Mouse (Mus musculus): ENCODE measurements around the gene Armc2. TPM values are rescaled to one million over a fixed set of nuclear protein-coding genes. Genes with fewer than 3 reads are reported as not detected.

Armc2 gene
- total and polyA plus RNA-seq, 2 experiments from 2014 or later = 9.1 to 11.7 TPM

DNA sequence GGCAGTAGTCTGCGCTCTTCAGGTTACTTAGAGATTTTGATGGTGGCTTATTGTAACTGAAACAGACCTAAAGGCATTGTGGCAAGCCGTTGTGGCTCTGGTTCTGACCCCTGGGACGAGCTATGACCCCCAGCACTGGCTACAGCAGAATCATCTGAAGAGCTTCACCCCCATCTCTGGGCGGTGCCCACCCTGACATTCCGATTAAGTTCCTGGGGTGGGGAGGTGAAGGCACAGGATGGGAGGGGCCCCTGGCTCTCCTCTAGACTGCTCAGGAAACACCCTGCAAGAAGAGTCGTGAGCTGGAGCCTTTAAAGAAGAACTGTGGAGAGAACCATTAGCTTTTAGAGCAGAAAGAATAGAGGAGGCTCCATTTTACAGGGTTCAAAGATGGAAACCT lies 6.2 kb upstream of the Armc2 start:
- no peaks in the 10 kb centered on the region for H3K27me3 ChIP-seq (ENCODE audit: insufficient read depth, low read length)
- no peak for TF ChIP-seq CTCF (IDR thresholded peaks at IDR 0.05; ENCODE audit: low read depth)
- H3K9me3 ChIP-seq (ENCODE audit: low read length) = no peaks in the 10 kb centered on the region
- H3K27ac ChIP-seq = no peak overlapping the region
- H3K9ac ChIP-seq (replicated peaks; ENCODE audit: low read length) = no peak overlapping the region
- ATAC-seq = no peak
- 74% methylated on average over 6 of the region's 6 CpGs for WGBS
- H3K4me1 ChIP-seq (ENCODE audit: insufficient read depth, low read length) = no peaks in the 10 kb centered on the region
- H3K36me3 ChIP-seq (ENCODE audit: insufficient read depth, low read length) = no peaks in the 10 kb centered on the region
- H3K4me3 ChIP-seq (ENCODE audit: low read length) = no peak overlapping the region
- no peak overlapping the region for H3K4me2 ChIP-seq (ENCODE audit: low read depth, low read length)
- DNase-seq (ENCODE audit: low spot score) = no peak

DNA sequence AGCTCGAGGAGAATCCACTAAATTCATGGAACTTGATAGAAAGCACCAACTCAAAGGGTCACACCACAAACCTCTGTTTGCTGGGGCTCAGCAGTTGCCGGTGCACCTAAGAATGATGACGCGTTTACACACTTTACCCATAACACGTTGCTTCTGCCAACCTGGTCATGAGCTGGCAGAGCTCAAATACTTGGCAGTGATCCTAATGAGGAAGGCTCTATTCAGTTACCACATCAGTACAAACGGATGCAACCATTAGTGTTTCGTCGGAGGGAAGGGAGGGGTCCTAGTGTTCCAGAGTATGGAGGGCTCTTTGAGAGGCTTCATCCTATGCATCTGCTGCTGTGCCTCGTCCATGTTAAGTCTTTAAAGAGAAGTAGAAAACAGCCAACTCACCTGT lies 3.3 kb upstream of the Armc2 start:
- Histone ChIP-seq H3K27ac (no peak overlapping the region), H3K36me3 (ENCODE audit: insufficient read depth, low read length) (no peaks in the 10 kb centered on the region), H3K4me2 (ENCODE audit: low read depth, low read length) (no peak overlapping the region), H3K4me3 (ENCODE audit: low read length) (no peak overlapping the region), H3K4me1 (ENCODE audit: insufficient read depth, low read length) (peaks cover 3% of the 10 kb centered on the region; the same call in 1 of the 2 replicates), H3K9me3 (ENCODE audit: low read length) (no peaks in the 10 kb centered on the region), H3K27me3 (ENCODE audit: insufficient read depth, low read length) (no peaks in the 10 kb centered on the region), H3K9ac (replicated peaks; ENCODE audit: low read length) (no peak overlapping the region)
- TF ChIP-seq CTCF (IDR thresholded peaks at IDR 0.05; ENCODE audit: low read depth) = no peak
- no peak for DNase-seq (ENCODE audit: low spot score)
- 51% methylated on average over 9 of the region's 9 CpGs for WGBS
- ATAC-seq = no peak

DNA sequence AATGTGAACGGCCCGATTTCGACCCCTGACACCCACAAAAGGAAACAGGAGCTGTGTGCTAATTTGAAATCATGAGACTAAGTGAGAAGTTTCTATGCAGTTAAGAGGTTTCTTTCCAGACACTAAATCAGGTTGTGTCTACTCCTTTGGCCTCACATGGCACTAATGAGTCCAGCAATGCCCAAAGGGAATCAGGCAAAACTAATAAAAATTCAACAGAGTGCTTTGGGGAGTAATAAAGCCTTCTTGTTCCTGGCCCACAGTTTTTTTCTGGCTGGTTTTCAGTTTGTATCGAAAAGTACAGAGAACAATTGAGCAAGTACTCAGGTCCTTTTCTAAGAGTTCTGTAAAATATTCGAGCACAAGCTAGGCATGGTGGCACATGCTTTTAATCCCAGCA lies 4.2 kb downstream of the Armc2 start:
- Histone ChIP-seq H3K4me2 (ENCODE audit: low read depth, low read length) (no peak overlapping the region), H3K27me3 (ENCODE audit: insufficient read depth, low read length) (no peaks in the 10 kb centered on the region), H3K27ac (no peak overlapping the region), H3K9ac (replicated peaks; ENCODE audit: low read length) (no peak overlapping the region), H3K36me3 (ENCODE audit: insufficient read depth, low read length) (no peaks in the 10 kb centered on the region), H3K4me1 (ENCODE audit: insufficient read depth, low read length) (peaks cover 3% of the 10 kb centered on the region; the same call in 1 of the 2 replicates), H3K4me3 (ENCODE audit: low read length) (no peak overlapping the region), H3K9me3 (ENCODE audit: low read length) (no peaks in the 10 kb centered on the region)
- WGBS = 68% methylated on average over 5 of the region's 5 CpGs
- no peak for DNase-seq (ENCODE audit: low spot score)
- no peak for ATAC-seq
- TF ChIP-seq CTCF (IDR thresholded peaks at IDR 0.05; ENCODE audit: low read depth) = no peak

DNA sequence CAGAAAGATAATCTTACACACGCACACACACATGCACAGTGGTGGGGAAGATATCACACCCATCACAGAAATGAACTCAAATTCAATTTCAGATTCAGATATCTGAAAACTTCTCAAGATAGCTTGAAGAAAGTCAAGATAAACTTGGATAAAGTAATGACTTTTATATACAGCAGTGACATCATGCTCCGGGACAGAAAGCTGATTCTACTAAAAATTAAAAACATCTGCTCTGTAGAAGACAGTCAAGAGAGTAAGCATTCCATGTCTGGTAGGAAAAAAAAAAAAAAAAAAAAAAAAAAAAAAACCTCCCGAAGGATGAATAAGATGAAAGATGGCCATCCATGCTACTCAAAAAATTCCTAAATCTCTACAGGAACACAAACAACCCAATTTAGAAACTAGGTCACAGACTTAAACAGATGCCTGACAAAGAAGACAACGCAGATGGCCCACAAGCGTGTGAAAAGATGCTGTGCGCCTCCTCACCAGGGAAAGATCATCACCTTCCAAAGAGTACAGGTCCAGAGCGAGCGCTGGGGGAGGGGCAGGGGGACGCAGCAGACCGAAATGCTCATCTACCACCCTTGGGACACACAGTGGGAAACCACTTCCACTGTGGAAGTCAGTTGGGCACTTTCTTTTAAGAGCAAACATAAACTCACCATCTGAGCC lies 7.3 kb downstream of the Armc2 start:
- ATAC-seq (no peak), DNase-seq (ENCODE audit: low spot score) (no peak)
- Histone ChIP-seq H3K9me3 (ENCODE audit: low read length) (no peaks in the 10 kb centered on the region), H3K4me1 (ENCODE audit: insufficient read depth, low read length) (no peaks in the 10 kb centered on the region), H3K9ac (replicated peaks; ENCODE audit: low read length) (no peak overlapping the region), H3K36me3 (ENCODE audit: insufficient read depth, low read length) (no peaks in the 10 kb centered on the region), H3K4me3 (ENCODE audit: low read length) (no peak overlapping the region), H3K27ac (no peak overlapping the region), H3K27me3 (ENCODE audit: insufficient read depth, low read length) (no peaks in the 10 kb centered on the region), H3K4me2 (ENCODE audit: low read depth, low read length) (no peak overlapping the region)
- WGBS = 86% methylated on average over 10 of the region's 10 CpGs
- no peak for TF ChIP-seq CTCF (IDR thresholded peaks at IDR 0.05; ENCODE audit: low read depth)

GRCm38 (mm10) chr10:42005259-42005658 lies 13.0 kb downstream of the Armc2 start:
- ATAC-seq (0 out of 2 replicates have a peak, but pooled peaks have one; percentile 29), DNase-seq (ENCODE audit: low spot score) (no peak)
- no peak overlapping the region for H3K9ac ChIP-seq (replicated peaks; ENCODE audit: low read length)
- H3K4me1 ChIP-seq (ENCODE audit: insufficient read depth, low read length) = no peaks in the 10 kb centered on the region
- 85% methylated on average over 3 of the region's 3 CpGs for WGBS
- no peaks in the 10 kb centered on the region for H3K9me3 ChIP-seq (ENCODE audit: low read length)
- H3K36me3 ChIP-seq (ENCODE audit: insufficient read depth, low read length) = no peaks in the 10 kb centered on the region; the same call in 1 of the 2 replicates
- H3K4me2 ChIP-seq (ENCODE audit: low read depth, low read length) = no peak overlapping the region
- H3K27me3 ChIP-seq (ENCODE audit: insufficient read depth, low read length) = no peaks in the 10 kb centered on the region
- H3K27ac ChIP-seq = no peak overlapping the region
- no peak overlapping the region for H3K4me3 ChIP-seq (ENCODE audit: low read length)
- no peak for TF ChIP-seq CTCF (IDR thresholded peaks at IDR 0.05; ENCODE audit: low read depth)

DNA sequence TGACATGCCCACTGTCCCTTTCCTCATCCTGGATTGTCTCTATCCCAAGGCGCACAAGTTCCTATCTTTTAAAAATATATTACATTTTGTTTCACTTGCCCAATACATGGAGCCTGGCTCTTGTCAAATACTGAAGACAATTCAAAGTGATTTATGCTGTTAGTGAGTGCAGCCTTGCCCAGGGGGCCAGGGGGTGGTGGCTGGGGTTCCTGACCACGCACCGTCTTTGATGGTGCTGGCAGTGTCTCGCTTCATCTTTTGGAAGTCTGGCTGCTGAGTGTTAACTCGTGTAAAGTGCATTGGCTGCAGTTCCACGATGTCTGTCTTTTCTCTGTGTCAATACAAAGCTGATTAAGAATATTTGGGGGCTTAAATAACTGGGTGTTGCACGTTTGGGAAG lies 13.6 kb downstream of the Armc2 start:
- Histone ChIP-seq H3K36me3 (ENCODE audit: insufficient read depth, low read length) (no peaks in the 10 kb centered on the region; the same call in 1 of the 2 replicates), H3K27me3 (ENCODE audit: insufficient read depth, low read length) (no peaks in the 10 kb centered on the region), H3K27ac (no peak overlapping the region), H3K4me3 (ENCODE audit: low read length) (no peak overlapping the region), H3K4me1 (ENCODE audit: insufficient read depth, low read length) (no peaks in the 10 kb centered on the region), H3K9ac (replicated peaks; ENCODE audit: low read length) (no peak overlapping the region), H3K9me3 (ENCODE audit: low read length) (no peaks in the 10 kb centered on the region), H3K4me2 (ENCODE audit: low read depth, low read length) (no peak overlapping the region)
- ATAC-seq (no peak), DNase-seq (ENCODE audit: low spot score) (no peak)
- WGBS = 71% methylated on average over 7 of the region's 7 CpGs
- no peak for TF ChIP-seq CTCF (IDR thresholded peaks at IDR 0.05; ENCODE audit: low read depth)

GRCm38 (mm10) chr10:42004056-42004455 lies 14.2 kb downstream of the Armc2 start:
- Histone ChIP-seq H3K9ac (replicated peaks; ENCODE audit: low read length) (no peak overlapping the region), H3K27ac (no peak overlapping the region), H3K27me3 (ENCODE audit: insufficient read depth, low read length) (no peaks in the 10 kb centered on the region), H3K9me3 (ENCODE audit: low read length) (no peaks in the 10 kb centered on the region), H3K4me2 (ENCODE audit: low read depth, low read length) (no peak overlapping the region), H3K4me3 (ENCODE audit: low read length) (no peak overlapping the region), H3K36me3 (ENCODE audit: insufficient read depth, low read length) (no peaks in the 10 kb centered on the region; the same call in 1 of the 2 replicates), H3K4me1 (ENCODE audit: insufficient read depth, low read length) (no peaks in the 10 kb centered on the region)
- 78% methylated on average over 1 of the region's 1 CpGs for WGBS
- DNase-seq (ENCODE audit: low spot score) = no peak
- no peak for ATAC-seq
- no peak for TF ChIP-seq CTCF (IDR thresholded peaks at IDR 0.05; ENCODE audit: low read depth)

All from hindbrain, postnatal 0 days (tissue).